ENCODE assay signal across 12 mouse cellular contexts in the genomic region with DNA sequence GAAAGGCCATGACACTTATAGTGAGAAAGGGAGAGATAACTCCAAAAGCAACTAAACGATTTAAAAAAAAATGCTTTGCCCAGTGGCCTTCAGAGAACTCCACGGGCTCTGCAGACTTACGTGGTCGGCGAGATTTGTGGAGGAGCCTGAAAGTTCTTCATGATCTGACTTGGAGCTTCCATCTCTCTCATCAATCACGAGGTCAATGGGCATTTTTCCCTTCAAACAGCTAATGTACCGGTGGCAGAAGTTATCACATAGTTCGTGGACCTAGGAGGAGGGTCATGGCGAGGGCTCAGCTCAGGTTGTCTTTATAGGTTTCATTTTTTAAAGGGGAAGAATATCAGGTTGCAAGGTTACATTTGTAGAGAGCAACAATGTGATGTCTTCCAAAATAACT. TPM values are rescaled to one million over a fixed set of nuclear protein-coding genes. Genes with fewer than 3 reads are reported as not detected.
DNase-seq lines count a peak whose midpoint lies in the region; ATAC-seq and TF ChIP-seq lines count a peak whose summit lies in the region.
"Had no signal": no experiment of that assay in that cellular context is flagged by ENCODE, and none has a peak within 500 bp of the region (broad histone marks: within the 10 kb centered on the region; RNA-seq: fewer than 3 reads in every experiment).

No protein-coding gene starts in this region.

- intact Hi-C loops in heart, postnatal 36 days (cut with DNase I) = no loop called here

- H3K27me3 ChIP-seq in heart, embryonic 12.5 days (replicated peaks) = no peaks in the 10 kb centered on the region
- H3K27me3 ChIP-seq in forebrain, postnatal 0 days (ENCODE audit: insufficient read depth, low read length) = no peaks in the 10 kb centered on the region
- peaks cover 3% of the 10 kb centered on the region; the same call in 1 of the 2 replicates for H3K27me3 ChIP-seq in midbrain, embryonic 11.5 days (ENCODE audit: control insufficient read depth, insufficient read depth, low read length)
- H3K27me3 ChIP-seq: Patski had no signal

- H3K27ac ChIP-seq in heart, embryonic 12.5 days (ENCODE audit: poor library complexity, severe bottlenecking) = no peak overlapping the region
- peak overlapping the region; percentile 96 for H3K27ac ChIP-seq in forebrain, postnatal 0 days (ENCODE audit: low read depth, low read length)
- no peak overlapping the region for H3K27ac ChIP-seq in midbrain, embryonic 11.5 days (ENCODE audit: low read depth, low read length)

- peak overlapping the region; percentile 99 for H3K4me2 ChIP-seq in heart, embryonic 12.5 days
- H3K4me2 ChIP-seq in forebrain, postnatal 0 days (ENCODE audit: low read depth) = peak overlapping the region; percentile 61
- peak overlapping the region; percentile 81 for H3K4me2 ChIP-seq in midbrain, embryonic 11.5 days

- no peak for ATAC-seq in heart, embryonic 12.5 days (ENCODE audit: insufficient number of reproducible peaks, low FRiP score)
- ATAC-seq in forebrain, postnatal 0 days = no peak
- no peak for ATAC-seq in midbrain, embryonic 11.5 days (ENCODE audit: low FRiP score)
- ATAC-seq: Patski had no signal

- H3K4me1 ChIP-seq in heart, embryonic 12.5 days (replicated peaks) = peaks cover 63% of the 10 kb centered on the region
- H3K4me1 ChIP-seq in forebrain, postnatal 0 days (ENCODE audit: insufficient read depth) = no peaks in the 10 kb centered on the region; the same call in 1 of the 2 replicates
- H3K4me1 ChIP-seq in midbrain, embryonic 11.5 days (ENCODE audit: control insufficient read depth, insufficient read depth, low read length) = peaks cover 40% of the 10 kb centered on the region

- WGBS in heart, embryonic 12.5 days = 52% methylated on average over 9 of the region's 9 CpGs
- WGBS in forebrain, postnatal 0 days = 35% methylated on average over 9 of the region's 9 CpGs
- WGBS in midbrain, embryonic 11.5 days = 71% methylated on average over 9 of the region's 9 CpGs

- no peak for DNase-seq in heart, postnatal 36 days
- DNase-seq in 3T3-L1 (ENCODE audit: low read depth, low spot score) = peak; percentile 65
- DNase-seq in forebrain, postnatal 0 days = peak; percentile 44
- DNase-seq in midbrain, embryonic 11.5 days (ENCODE audit: low spot score, missing footprints) = no peak
- DNase-seq in adrenal gland, adult 8-10 months = no peak
- no peak for DNase-seq in thymus, adult 18-20 months
- no peak for DNase-seq in urinary bladder, postnatal 10 days (ENCODE audit: low spot score)
- DNase-seq: B cell, adult 2 months; gastrocnemius, postnatal 25 days; lung, adult 18-20 months had no signal

- H3K4me3 ChIP-seq in heart, embryonic 12.5 days = peak overlapping the region; percentile 15
- peak overlapping the region; percentile 70 for H3K4me3 ChIP-seq in forebrain, postnatal 0 days (ENCODE audit: low read depth, low read length)
- no peak overlapping the region; the same call in 1 of the 2 replicates for H3K4me3 ChIP-seq in midbrain, embryonic 11.5 days (ENCODE audit: low read depth, low read length)

- peak overlapping the region; percentile 35; the same call in 1 of the 2 replicates for H3K9ac ChIP-seq in heart, embryonic 12.5 days
- peak overlapping the region; percentile 94 for H3K9ac ChIP-seq in forebrain, postnatal 0 days
- H3K9ac ChIP-seq in midbrain, embryonic 11.5 days (ENCODE audit: low read length) = no peak overlapping the region

- peaks cover 33% of the 10 kb centered on the region for H3K36me3 ChIP-seq in heart, embryonic 12.5 days
- no peaks in the 10 kb centered on the region for H3K36me3 ChIP-seq in forebrain, postnatal 0 days (ENCODE audit: insufficient read depth)
- H3K36me3 ChIP-seq in midbrain, embryonic 11.5 days (ENCODE audit: control insufficient read depth, insufficient read depth, low read length) = no peaks in the 10 kb centered on the region

- TF ChIP-seq CTCF in forebrain, postnatal 0 days (IDR thresholded peaks at IDR 0.05; ENCODE audit: low read depth) = no peak

- no peaks in the 10 kb centered on the region for H3K9me3 ChIP-seq in heart, embryonic 12.5 days (replicated peaks)
- H3K9me3 ChIP-seq in forebrain, postnatal 0 days (ENCODE audit: low read length) = no peaks in the 10 kb centered on the region
- H3K9me3 ChIP-seq in midbrain, embryonic 11.5 days (ENCODE audit: control insufficient read depth, low read length) = no peaks in the 10 kb centered on the region

RNA-seq across cellular contexts. Expression of a gene that starts 7.1 kb away (rescaled TPM):
- 49.9 and 52.9 TPM in 2 replicates for polyA plus RNA-seq in heart, embryonic 12.5 days (2016; fragmentation: Nextera tagmentation; extraction: Ambion mirVana)
- 10 to 100 TPM; 20.8 to 27.4 TPM for total RNA-seq in heart, postnatal 36 days (2021)
- total RNA-seq in forebrain, postnatal 0 days (2014; rRNA removed) = 204 and 227 TPM in 2 replicates
- 85.5 and 106 TPM in 2 replicates for polyA plus RNA-seq in forebrain, postnatal 0 days (2015; fragmentation: Nextera tagmentation; extraction: Ambion mirVana)
- 52.2 and 56.5 TPM in 2 replicates for polyA plus RNA-seq in midbrain, embryonic 11.5 days (2014; fragmentation: Nextera tagmentation; extraction: Ambion mirVana)
- total RNA-seq in adrenal gland, adult 8-10 months (2022) = 100 to 1,000 TPM; 197 to 340 (median 252) TPM

Comparison
In these comparisons a context has a peak if more than half of its experiments do, and no peak if none do; other contexts are left out.
1. DNase-seq: peak in 3T3-L1 (single experiment) and forebrain, postnatal 0 days (single experiment); none in heart, postnatal 36 days (0 of 2), midbrain, embryonic 11.5 days (single experiment), adrenal gland, adult 8-10 months (single experiment), thymus, adult 18-20 months (0 of 2) and urinary bladder, postnatal 10 days (single experiment).
2. Peak in every context shown above with its lines, with median percentiles within 50 percentile points of each other: H3K4me2 ChIP-seq.